Mouse (Mus musculus): ENCODE measurements around the gene Cdc37.

GRCm38 (mm10) chr9:21190670-21191069 is 40.9 kb upstream of the Cdc37 start:
- TF ChIP-seq CTCF (IDR thresholded peaks at IDR 0.05; ENCODE audit: low read depth, low read length): no peak
- TF ChIP-seq POLR2A (IDR thresholded peaks at IDR 0.05; ENCODE audit: borderline replicate concordance, low read depth, low read length): no peak

Measured in bone marrow macrophage, adult 2 months (primary cell).